Mouse (Mus musculus): ENCODE results near the gene Pop5.

GRCm38 (mm10) chr5:115212861-115213260 is 22.8 kb upstream of the Pop5 start:
- no peak for TF ChIP-seq CTCF (IDR thresholded peaks at IDR 0.05)
- no peak for TF ChIP-seq POLR2A (IDR thresholded peaks at IDR 0.05; ENCODE audit: insufficient read depth, low read depth, low read length)
- TF ChIP-seq EP300 (IDR thresholded peaks at IDR 0.05; ENCODE audit: insufficient read depth, low read depth, low read length): no peak
